Mouse (Mus musculus): ENCODE results near the gene Spp1. TPM values are rescaled to one million over a fixed set of nuclear protein-coding genes. Genes with fewer than 3 reads are reported as not detected.
"Not testable (repeated sequence)": the region's sequence is repeated elsewhere in the genome, so short reads cannot be mapped to it uniquely, and the experiment has no call there.

The Spp1 gene
- polyA plus RNA-seq, 1 experiment from 2014 or later: 143 TPM

DNA sequence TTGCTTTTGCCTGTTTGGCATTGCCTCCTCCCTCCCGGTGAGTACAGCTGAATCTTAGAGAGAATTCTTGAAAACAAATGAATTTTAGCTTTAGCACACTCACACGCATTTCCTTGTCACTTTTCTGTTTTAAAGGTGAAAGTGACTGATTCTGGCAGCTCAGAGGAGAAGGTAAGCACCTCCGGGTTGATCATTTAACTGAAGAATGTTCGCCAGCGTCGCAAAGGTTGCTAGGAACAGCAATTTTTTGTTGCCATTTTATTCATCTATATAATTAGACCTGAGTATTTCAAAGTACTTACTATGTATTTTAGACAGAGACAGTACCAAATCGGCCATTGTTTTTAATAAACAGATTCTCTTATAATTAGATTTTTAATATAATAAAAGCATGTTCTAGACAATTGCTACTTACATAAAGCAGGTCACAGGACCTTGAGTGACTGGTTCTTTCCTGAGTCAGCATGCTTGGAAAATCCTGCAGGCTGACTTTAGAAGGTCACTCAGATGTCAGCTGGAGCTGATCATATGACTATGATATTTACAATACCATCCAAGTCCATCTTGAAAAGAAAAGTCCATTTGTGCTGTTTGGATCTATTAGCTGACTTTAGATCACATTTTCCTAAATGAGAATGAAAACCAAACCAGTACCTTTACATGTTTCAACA lies 1.6 kb downstream of the Spp1 start:
- whole genome bisulfite sequencing: 74% methylated on average over 7 of the region's 7 CpGs
- Histone ChIP-seq H3K4me2 (no peak overlapping the region), H3K36me3 (no peaks in the 10 kb centered on the region), H3K27me3 (no peaks in the 10 kb centered on the region), H3K4me1 (no peaks in the 10 kb centered on the region), H3K9ac (no peak overlapping the region), H3K9me3 (no peaks in the 10 kb centered on the region), H3K27ac (no peak overlapping the region), H3K4me3 (no peak overlapping the region)
- no peak for ATAC-seq (ENCODE audit: insufficient number of reproducible peaks, low FRiP score, low TSS enrichment, low read depth)

DNA sequence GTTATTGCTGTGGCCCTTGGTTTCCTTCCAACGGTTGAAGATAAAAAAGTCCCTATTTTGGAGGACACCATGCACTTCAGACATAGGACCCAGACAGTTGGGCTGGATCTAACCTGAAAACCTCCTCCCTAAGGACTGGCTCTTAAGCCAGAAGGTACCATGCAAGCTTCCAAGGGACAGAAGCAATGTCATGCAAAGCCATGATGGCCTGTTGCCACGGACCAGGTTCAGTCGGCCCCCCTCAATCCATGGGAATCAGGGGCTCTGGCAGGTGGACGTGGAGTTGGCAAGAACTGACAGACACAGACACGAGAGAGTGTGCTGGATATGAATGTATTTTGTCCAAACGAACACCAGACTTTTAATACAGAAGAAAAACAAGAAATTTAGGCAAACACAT lies 7.5 kb downstream of the Spp1 start:
- H3K4me3 ChIP-seq: no peak overlapping the region
- H3K27ac ChIP-seq: no peak overlapping the region
- no peaks in the 10 kb centered on the region for H3K36me3 ChIP-seq
- H3K27me3 ChIP-seq: no peaks in the 10 kb centered on the region
- no peaks in the 10 kb centered on the region for H3K9me3 ChIP-seq
- no peak overlapping the region for H3K4me2 ChIP-seq
- no peak overlapping the region for H3K9ac ChIP-seq
- no peak for ATAC-seq (ENCODE audit: insufficient number of reproducible peaks, low FRiP score, low TSS enrichment, low read depth)
- H3K4me1 ChIP-seq: peaks cover 2% of the 10 kb centered on the region; the same call in 1 of the 2 replicates
- WGBS: 73% methylated on average over 6 of the region's 6 CpGs

- no peaks in the 10 kb centered on the region for H3K27me3 ChIP-seq
- no peaks in the 10 kb centered on the region for H3K9me3 ChIP-seq
- no peak overlapping the region for H3K9ac ChIP-seq
- no peaks in the 10 kb centered on the region for H3K36me3 ChIP-seq
- H3K4me2 ChIP-seq: no peak overlapping the region
- H3K4me3 ChIP-seq: no peak overlapping the region
- H3K27ac ChIP-seq: no peak overlapping the region
- no peak for ATAC-seq (ENCODE audit: insufficient number of reproducible peaks, low FRiP score, low TSS enrichment, low read depth)
- peaks cover 2% of the 10 kb centered on the region; the same call in 1 of the 2 replicates for H3K4me1 ChIP-seq
- 74% methylated on average over 1 of the region's 1 CpGs for WGBS
Observed at GRCm38 (mm10) chr5:104442850-104443249, 7.9 kb downstream of the Spp1 start.

DNA sequence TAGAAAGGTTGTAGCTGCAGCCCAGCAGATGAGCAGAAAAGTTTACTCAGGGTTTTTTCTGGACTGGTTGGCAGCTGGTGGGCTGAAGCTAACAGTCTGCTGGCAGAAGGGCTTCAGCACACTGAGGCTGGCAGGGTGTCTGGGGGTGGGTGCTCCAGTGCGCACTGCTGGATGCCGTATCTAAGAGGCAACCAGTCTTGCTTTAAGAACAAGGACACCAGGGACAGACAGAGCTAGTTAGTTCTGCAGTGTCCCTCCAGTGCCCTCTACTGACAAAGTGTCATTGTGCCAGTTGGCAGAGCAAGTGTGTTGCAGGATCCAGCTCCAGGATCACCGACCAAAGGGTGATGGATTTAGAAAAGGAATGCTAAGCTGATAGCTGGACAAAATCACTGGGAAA lies 11.2 kb downstream of the Spp1 start:
- Histone ChIP-seq H3K4me1 (peaks cover 6% of the 10 kb centered on the region; the same call in 1 of the 2 replicates), H3K4me3 (no peak overlapping the region), H3K27ac (no peak overlapping the region), H3K4me2 (no peak overlapping the region), H3K9ac (no peak overlapping the region), H3K36me3 (no peaks in the 10 kb centered on the region), H3K9me3 (no peaks in the 10 kb centered on the region), H3K27me3 (no peaks in the 10 kb centered on the region)
- no peak for ATAC-seq (ENCODE audit: insufficient number of reproducible peaks, low FRiP score, low TSS enrichment, low read depth)
- 7% methylated on average over 3 of the region's 3 CpGs for WGBS

DNA sequence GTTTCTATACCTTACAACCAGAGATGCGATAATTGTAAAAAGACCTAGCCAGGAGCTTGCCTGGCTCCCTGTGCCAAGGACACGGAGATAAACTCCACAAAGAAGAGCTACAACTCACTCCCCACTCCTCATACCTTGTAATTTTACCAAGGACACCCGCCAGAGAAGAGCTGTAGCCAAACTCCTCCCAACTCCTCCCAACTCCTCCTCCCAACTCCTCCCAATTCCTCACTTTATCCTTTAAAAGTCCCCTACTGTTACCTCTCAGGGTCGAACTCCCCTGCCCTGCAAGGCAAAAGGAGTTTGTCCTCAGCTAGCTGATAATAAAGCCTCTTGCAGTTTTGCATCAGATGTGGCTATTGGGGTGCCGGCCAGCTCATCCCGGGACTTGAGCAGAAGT lies 13.4 kb downstream of the Spp1 start:
- H3K36me3 ChIP-seq; H3K9ac ChIP-seq; H3K9me3 ChIP-seq; H3K27me3 ChIP-seq; ATAC-seq (ENCODE audit: insufficient number of reproducible peaks, low FRiP score, low TSS enrichment, low read depth); H3K4me2 ChIP-seq; H3K4me1 ChIP-seq; H3K4me3 ChIP-seq; H3K27ac ChIP-seq: not testable (repeated sequence)
- 18% methylated on average over 6 of the region's 6 CpGs for WGBS

GRCm38 (mm10) chr5:104449491-104449890 lies 14.6 kb downstream of the Spp1 start:
- Histone ChIP-seq H3K9me3 (no peaks in the 10 kb centered on the region), H3K4me1 (peaks cover 6% of the 10 kb centered on the region; the same call in 1 of the 2 replicates), H3K4me3 (no peak overlapping the region), H3K36me3 (no peaks in the 10 kb centered on the region), H3K9ac (no peak overlapping the region), H3K27me3 (no peaks in the 10 kb centered on the region), H3K4me2 (no peak overlapping the region), H3K27ac (no peak overlapping the region)
- 41% methylated on average over 3 of the region's 3 CpGs for WGBS
- no peak for ATAC-seq (ENCODE audit: insufficient number of reproducible peaks, low FRiP score, low TSS enrichment, low read depth)

DNA sequence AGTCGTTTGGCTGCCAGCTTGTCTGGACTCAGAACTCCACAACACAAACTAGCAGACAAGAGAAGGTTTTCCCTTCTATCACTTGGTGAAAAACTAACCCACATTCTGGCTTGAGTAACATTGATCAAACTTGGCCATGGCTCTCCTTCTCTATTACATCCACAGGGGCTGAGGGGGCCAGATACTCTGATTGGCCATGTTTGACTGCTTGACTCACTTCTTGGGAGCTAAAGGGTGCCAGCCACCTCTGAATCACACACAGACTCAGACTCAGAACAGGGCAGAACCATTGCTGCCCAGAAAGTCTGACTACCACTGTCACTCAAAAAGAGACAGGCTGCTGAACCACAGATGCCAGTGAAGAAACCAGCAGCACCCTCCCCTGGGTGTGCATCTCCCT lies 18.2 kb downstream of the Spp1 start:
- 35% methylated on average over 1 of the region's 1 CpGs for WGBS
- Histone ChIP-seq H3K4me3 (no peak overlapping the region), H3K9me3 (no peaks in the 10 kb centered on the region), H3K9ac (no peak overlapping the region), H3K36me3 (no peaks in the 10 kb centered on the region), H3K27me3 (no peaks in the 10 kb centered on the region), H3K4me2 (no peak overlapping the region), H3K4me1 (0 out of 2 replicates have a peak, but pooled peaks cover 4% of the 10 kb centered on the region), H3K27ac (no peak overlapping the region)
- no peak for ATAC-seq (ENCODE audit: insufficient number of reproducible peaks, low FRiP score, low TSS enrichment, low read depth)

DNA sequence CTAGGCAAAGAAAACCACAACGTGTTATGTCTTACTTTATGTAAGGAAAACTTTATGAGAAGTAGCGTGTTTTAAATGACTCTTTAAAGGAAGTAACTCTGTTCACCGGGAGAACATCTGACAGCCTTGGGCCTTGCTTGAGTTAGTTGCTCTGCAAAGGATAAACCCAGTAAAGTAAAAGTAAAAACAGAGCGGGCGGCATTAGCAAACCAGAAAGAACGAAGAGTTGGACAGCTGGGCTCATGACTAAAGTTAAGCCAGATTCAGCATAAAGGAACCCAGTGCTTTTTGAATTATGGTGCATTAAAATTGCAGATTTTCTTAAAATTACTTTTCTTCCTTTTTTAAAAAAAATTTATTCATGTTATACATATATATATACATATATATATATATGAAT lies 19.6 kb downstream of the Spp1 start:
- H3K4me3 ChIP-seq: no peak overlapping the region
- no peaks in the 10 kb centered on the region for H3K9me3 ChIP-seq
- H3K27me3 ChIP-seq: no peaks in the 10 kb centered on the region
- no peak overlapping the region for H3K4me2 ChIP-seq
- no peak for ATAC-seq (ENCODE audit: insufficient number of reproducible peaks, low FRiP score, low TSS enrichment, low read depth)
- no peak overlapping the region for H3K27ac ChIP-seq
- no peaks in the 10 kb centered on the region for H3K36me3 ChIP-seq
- H3K9ac ChIP-seq: no peak overlapping the region
- peaks cover 14% of the 10 kb centered on the region for H3K4me1 ChIP-seq
- WGBS: 50% methylated on average over 6 of the region's 6 CpGs

DNA sequence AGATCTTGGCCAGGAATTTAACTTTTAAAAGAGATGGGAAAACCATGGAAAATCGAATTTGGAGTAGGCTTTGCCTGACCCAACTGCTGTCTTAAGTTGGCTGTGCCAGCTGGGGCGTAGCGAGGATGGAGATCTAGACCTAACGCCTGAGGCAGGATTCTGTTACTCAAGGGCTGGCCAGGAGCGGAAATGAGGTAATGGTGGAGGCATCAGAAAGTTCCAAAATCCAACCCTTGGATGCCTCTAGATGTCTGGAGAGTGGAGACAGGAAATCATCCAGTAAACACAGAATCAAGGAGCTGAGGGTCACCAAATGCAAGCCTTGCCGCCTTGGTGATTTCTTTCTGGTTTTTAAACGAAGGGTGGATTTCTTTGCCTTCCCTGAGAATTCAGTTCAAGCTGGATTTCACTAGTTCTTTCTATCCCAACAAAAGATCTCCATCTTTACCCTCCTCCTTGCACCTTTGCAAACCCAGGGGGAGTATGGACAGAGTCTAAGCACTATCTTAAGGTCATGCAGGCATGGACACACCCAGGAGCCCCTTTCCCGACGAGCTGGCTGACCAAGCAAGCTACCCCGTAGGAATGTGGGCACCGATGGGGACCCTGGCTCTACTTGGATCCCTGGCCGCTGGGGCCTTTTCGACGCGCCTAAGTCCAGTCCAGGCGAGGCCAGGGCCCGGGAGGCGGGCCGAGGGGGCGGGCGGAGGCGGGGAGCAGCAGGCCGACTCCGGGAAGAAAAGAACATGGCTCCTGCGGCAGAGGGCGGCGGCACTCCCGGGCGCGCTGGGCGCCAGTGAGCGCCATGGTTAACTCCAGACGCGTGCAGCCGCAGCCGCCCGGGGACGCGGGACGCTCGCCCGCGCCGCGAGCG lies 24.2 kb downstream of the Spp1 start, which contains the start of gene Pkd2:
Gene Pkd2, plus strand, starts transcription at position 619 of the 874 bp plus-strand sequence.
- Histone ChIP-seq H3K9me3 (no peaks in the 10 kb centered on the region), H3K9ac (peak within 1 kb of the TSS; percentile 93), H3K4me3 (peak within 1 kb of the TSS; percentile 76), H3K4me2 (peak within 1 kb of the TSS; percentile 67), H3K27me3 (no peaks in the 10 kb centered on the region), H3K4me1 (peaks cover 13% of the 10 kb centered on the region), H3K36me3 (peaks cover 3% of the 10 kb centered on the region), H3K27ac (peak within 1 kb of the TSS; percentile 97)
- 8% methylated on average over 43 of the region's 46 CpGs for WGBS
- ATAC-seq (ENCODE audit: insufficient number of reproducible peaks, low FRiP score, low TSS enrichment, low read depth): peak; percentile 84

GRCm38 (mm10) chr5:104459706-104460455 lies 25.0 kb downstream of the Spp1 start:
- peaks cover 13% of the 10 kb centered on the region for H3K4me1 ChIP-seq
- ATAC-seq (ENCODE audit: insufficient number of reproducible peaks, low FRiP score, low TSS enrichment, low read depth): peak; percentile 62
- H3K4me2 ChIP-seq: peak overlapping the region; percentile 67
- under 1% methylated on average over 80 of the region's 82 CpGs for WGBS
- H3K4me3 ChIP-seq: peak overlapping the region; percentile 76
- peak overlapping the region; percentile 97 for H3K27ac ChIP-seq
- no peaks in the 10 kb centered on the region for H3K9me3 ChIP-seq
- H3K36me3 ChIP-seq: peaks cover 5% of the 10 kb centered on the region
- peak overlapping the region; percentile 93 for H3K9ac ChIP-seq
- no peaks in the 10 kb centered on the region for H3K27me3 ChIP-seq

- H3K4me1 ChIP-seq: peaks cover 13% of the 10 kb centered on the region
- no peak for ATAC-seq (ENCODE audit: insufficient number of reproducible peaks, low FRiP score, low TSS enrichment, low read depth)
- 23% methylated on average over 3 of the region's 3 CpGs for WGBS
- peak overlapping the region; percentile 97 for H3K27ac ChIP-seq
- peaks cover 5% of the 10 kb centered on the region for H3K36me3 ChIP-seq
- peak overlapping the region; percentile 76 for H3K4me3 ChIP-seq
- H3K4me2 ChIP-seq: peak overlapping the region; percentile 67
- no peaks in the 10 kb centered on the region for H3K27me3 ChIP-seq
- no peaks in the 10 kb centered on the region for H3K9me3 ChIP-seq
- H3K9ac ChIP-seq: peak overlapping the region; percentile 93
Observed at GRCm38 (mm10) chr5:104460456-104460838, 25.5 kb downstream of the Spp1 start.
